ENCODE assay signal across 19 mouse cellular contexts in the genomic region with DNA sequence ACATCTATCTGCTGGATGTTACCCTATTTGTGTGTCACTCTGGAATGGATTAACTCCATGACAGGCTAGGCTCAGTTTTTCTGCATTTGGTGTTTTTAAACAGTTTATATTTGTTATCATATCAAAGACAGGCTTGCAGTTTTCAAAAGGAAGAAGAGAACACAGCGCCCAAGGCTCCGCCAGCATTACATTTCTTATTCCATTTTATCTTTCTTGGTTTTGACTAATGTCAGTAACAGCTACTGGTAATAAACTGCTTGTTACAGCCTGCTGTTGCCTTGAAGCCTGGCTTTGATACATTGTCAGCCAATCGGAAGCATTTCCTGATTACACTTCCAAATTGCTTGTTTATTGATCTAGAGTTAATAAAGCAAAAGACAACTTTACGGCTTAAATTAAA.
DNase-seq lines count a peak whose midpoint lies in the region; ATAC-seq and TF ChIP-seq lines count a peak whose summit lies in the region.
"Had no signal": no experiment of that assay in that cellular context is flagged by ENCODE, and none has a peak within 500 bp of the region (broad histone marks: within the 10 kb centered on the region; RNA-seq: fewer than 3 reads in every experiment).

No protein-coding gene starts in this region.

- 0 out of 2 replicates have a peak overlapping the region, but pooled peaks have one; percentile 26 for H3K4me2 ChIP-seq in lung, embryonic 14.5 days
- no peak overlapping the region for H3K4me2 ChIP-seq in midbrain, embryonic 13.5 days (replicated peaks)
- no peak overlapping the region for H3K4me2 ChIP-seq in midbrain, embryonic 11.5 days
- no peak overlapping the region for H3K4me2 ChIP-seq in midbrain, embryonic 15.5 days
- H3K4me2 ChIP-seq: embryonic facial prominence, embryonic 13.5 days; forebrain, embryonic 13.5 days; heart, embryonic 13.5 days had no signal

- H3K27ac ChIP-seq in lung, embryonic 14.5 days (ENCODE audit: low read depth) = no peak overlapping the region
- no peak overlapping the region for H3K27ac ChIP-seq in midbrain, embryonic 13.5 days
- no peak overlapping the region for H3K27ac ChIP-seq in midbrain, embryonic 11.5 days (ENCODE audit: low read depth, low read length)
- no peak overlapping the region for H3K27ac ChIP-seq in midbrain, embryonic 15.5 days
- H3K27ac ChIP-seq: embryonic facial prominence, embryonic 13.5 days; forebrain, embryonic 13.5 days; heart, embryonic 13.5 days had no signal

- H3K9me3 ChIP-seq in lung, embryonic 14.5 days (ENCODE audit: low read depth, low read length) = no peaks in the 10 kb centered on the region
- no peaks in the 10 kb centered on the region for H3K9me3 ChIP-seq in midbrain, embryonic 13.5 days
- H3K9me3 ChIP-seq in midbrain, embryonic 11.5 days (ENCODE audit: control insufficient read depth, low read length) = no peaks in the 10 kb centered on the region
- H3K9me3 ChIP-seq in midbrain, embryonic 15.5 days = no peaks in the 10 kb centered on the region
- H3K9me3 ChIP-seq: embryonic facial prominence, embryonic 13.5 days; forebrain, embryonic 13.5 days; heart, embryonic 13.5 days had no signal

- no peak for TF ChIP-seq CTCF in lung, embryonic 14.5 days (IDR thresholded peaks at IDR 0.05; ENCODE audit: low read depth)

- 33% methylated on average over 4 of the region's 4 CpGs for WGBS in lung, embryonic 14.5 days
- whole genome bisulfite sequencing in midbrain, embryonic 13.5 days = 69% methylated on average over 4 of the region's 4 CpGs
- WGBS in midbrain, embryonic 11.5 days = 86% methylated on average over 4 of the region's 4 CpGs
- 54% methylated on average over 4 of the region's 4 CpGs for WGBS in midbrain, embryonic 15.5 days

- H3K36me3 ChIP-seq in lung, embryonic 14.5 days (ENCODE audit: insufficient read depth) = no peaks in the 10 kb centered on the region
- no peaks in the 10 kb centered on the region for H3K36me3 ChIP-seq in midbrain, embryonic 13.5 days
- no peaks in the 10 kb centered on the region for H3K36me3 ChIP-seq in midbrain, embryonic 11.5 days (ENCODE audit: control insufficient read depth, insufficient read depth, low read length)
- H3K36me3 ChIP-seq in midbrain, embryonic 15.5 days (replicated peaks) = no peaks in the 10 kb centered on the region
- H3K36me3 ChIP-seq: embryonic facial prominence, embryonic 13.5 days; heart, embryonic 13.5 days had no signal

- DNase-seq in lung, embryonic 14.5 days = peak; percentile 63
- no peak for DNase-seq in lung, postnatal 25 days (ENCODE audit: low spot score)
- no peak for DNase-seq in midbrain, embryonic 11.5 days (ENCODE audit: low spot score, missing footprints)
- DNase-seq in layer of hippocampus, adult 18-20 months (ENCODE audit: low spot score in 2 of 2) = no peak
- DNase-seq: adrenal gland, postnatal 14 days; cerebellum, adult 18-20 months; cerebellum, adult 9-11 months; cerebellum, postnatal 36 days; gastrocnemius, postnatal 36 days; heart, adult 11 months; heart, postnatal 36 days had no signal

- H3K4me1 ChIP-seq in lung, embryonic 14.5 days (ENCODE audit: insufficient read depth) = no peaks in the 10 kb centered on the region
- H3K4me1 ChIP-seq in midbrain, embryonic 13.5 days (replicated peaks) = no peaks in the 10 kb centered on the region
- no peaks in the 10 kb centered on the region for H3K4me1 ChIP-seq in midbrain, embryonic 11.5 days (ENCODE audit: control insufficient read depth, insufficient read depth, low read length)
- no peaks in the 10 kb centered on the region for H3K4me1 ChIP-seq in midbrain, embryonic 15.5 days
- H3K4me1 ChIP-seq: embryonic facial prominence, embryonic 13.5 days; forebrain, embryonic 13.5 days; heart, embryonic 13.5 days had no signal

- no peak overlapping the region for H3K4me3 ChIP-seq in lung, embryonic 14.5 days (ENCODE audit: low read depth, low read length)
- no peak overlapping the region for H3K4me3 ChIP-seq in midbrain, embryonic 13.5 days (replicated peaks)
- H3K4me3 ChIP-seq in midbrain, embryonic 11.5 days (ENCODE audit: low read depth, low read length) = no peak overlapping the region
- H3K4me3 ChIP-seq in midbrain, embryonic 15.5 days = no peak overlapping the region
- H3K4me3 ChIP-seq: embryonic facial prominence, embryonic 13.5 days; forebrain, embryonic 13.5 days; heart, embryonic 13.5 days had no signal

- no peaks in the 10 kb centered on the region for H3K27me3 ChIP-seq in lung, embryonic 14.5 days (ENCODE audit: insufficient read depth, low read length)
- no peaks in the 10 kb centered on the region for H3K27me3 ChIP-seq in midbrain, embryonic 13.5 days
- H3K27me3 ChIP-seq in midbrain, embryonic 11.5 days (ENCODE audit: control insufficient read depth, insufficient read depth, low read length) = no peaks in the 10 kb centered on the region
- H3K27me3 ChIP-seq in midbrain, embryonic 15.5 days (replicated peaks) = no peaks in the 10 kb centered on the region
- H3K27me3 ChIP-seq: CH12.LX; embryonic facial prominence, embryonic 13.5 days; forebrain, embryonic 13.5 days; heart, embryonic 13.5 days had no signal

- H3K9ac ChIP-seq in lung, embryonic 14.5 days = no peak overlapping the region
- no peak overlapping the region for H3K9ac ChIP-seq in midbrain, embryonic 13.5 days (replicated peaks)
- no peak overlapping the region for H3K9ac ChIP-seq in midbrain, embryonic 11.5 days (ENCODE audit: low read length)
- H3K9ac ChIP-seq in midbrain, embryonic 15.5 days = no peak overlapping the region
- H3K9ac ChIP-seq: embryonic facial prominence, embryonic 13.5 days; forebrain, embryonic 13.5 days; heart, embryonic 13.5 days had no signal

- peak; percentile 66 for ATAC-seq in lung, embryonic 14.5 days (ENCODE audit: insufficient read depth)
- peak; percentile 37; the same call in 1 of the 2 replicates for ATAC-seq in midbrain, embryonic 13.5 days
- ATAC-seq in midbrain, embryonic 11.5 days (ENCODE audit: low FRiP score) = no peak
- ATAC-seq in midbrain, embryonic 15.5 days (replicated peaks) = peak; percentile 77
- ATAC-seq: activated CD4-positive, CD25-positive, alpha-beta regulatory T cell, adult 4 months; forebrain, embryonic 13.5 days; Patski had no signal
